Mouse (Mus musculus) kidney, adult 2 months (tissue): ENCODE results near the gene Mmaa. TPM values are rescaled to one million over a fixed set of nuclear protein-coding genes. Genes with fewer than 3 reads are reported as not detected.
A peak's percentile ranks its signal among the peaks of the same experiment; 100 is the strongest.

ENCODE experiments used
- DNase-seq: peaks from one replicate; pipeline ENCODE4 v3.0.0; 2021
- H3K27ac ChIP-seq: fragments of 200-500 bp; 2 replicates; pipeline ENCODE4 v1.5.1; 2012; ENCODE audit warnings: low read depth, low read length, control low read depth, inconsistent platforms; ENCODE audit not compliant: insufficient read depth
- H3K27me3 ChIP-seq: fragments of 200-500 bp; replicated peaks from 2 replicates; pipeline ENCODE4 v1.6.1; 2012; ENCODE audit warnings: mild to moderate bottlenecking, moderate library complexity, low read length, inconsistent platforms; ENCODE audit not compliant: control insufficient read depth, insufficient read depth
- H3K36me3 ChIP-seq: fragments of 200-500 bp; 2 replicates; pipeline ENCODE4 v1.6.1; 2012; ENCODE audit warnings: mild to moderate bottlenecking, moderate library complexity, low read length, inconsistent platforms; ENCODE audit not compliant: control insufficient read depth, insufficient read depth
- H3K4me1 ChIP-seq: fragments of 200-500 bp; 2 replicates; pipeline ENCODE4 v1.6.1; 2011; ENCODE audit warnings: low read length; ENCODE audit not compliant: control insufficient read depth, insufficient read depth
- H3K4me3 ChIP-seq: fragments of 200-500 bp; 2 replicates; pipeline ENCODE4 v1.5.1; 2011; ENCODE audit warnings: mild to moderate bottlenecking, low read depth, low read length, control low read depth; ENCODE audit not compliant: insufficient read depth
- CTCF ChIP-seq: fragments of 200-500 bp; conservative IDR thresholded peaks from 2 replicates; pipeline ENCODE4 v1.5.1; 2011; ENCODE audit warnings: low read depth, mild to moderate bottlenecking, control low read depth, low read length, moderate library complexity, mixed read lengths; ENCODE audit not compliant: insufficient read depth, insufficient read length
- POLR2A ChIP-seq: fragments of 200-500 bp; IDR thresholded peaks from one replicate; pipeline ENCODE4 v1.6.1; 2011; ENCODE audit warnings: low read depth, low read length, control low read depth
- WGBS: fragments of 180-500 bp; shearing (Covaris S2); methylation state at CpG from one replicate; pipeline ENCODE4 v1.1.7; 2018; 5-methylcytosine and 5-hydroxymethylcytosine counted together
- polyA plus RNA-seq: library from polyadenylated mRNA; depleted of rRNA; stranded (reverse); fragments of >200 nt; gene quantifications from 2 replicates; pipeline ENCODE4 v1.2.3, GENCODE M21; 2012; rRNA removed

Gene Mmaa
- polyA plus RNA-seq, 1 experiment = 16.8 TPM

- peaks cover 3% of the 10 kb centered on the region; the same call in 1 of the 2 replicates for H3K4me1 ChIP-seq
- no peak for TF ChIP-seq POLR2A
- TF ChIP-seq CTCF = no peak
- no peaks in the 10 kb centered on the region for H3K27me3 ChIP-seq
- 83% methylated on average over 7 of the region's 7 CpGs for WGBS
- no peak overlapping the region for H3K27ac ChIP-seq
- no peaks in the 10 kb centered on the region for H3K36me3 ChIP-seq
- peak; percentile 9 for DNase-seq
- no peak overlapping the region for H3K4me3 ChIP-seq
Measured at GRCm38 (mm10) chr8:79225586-79225985, 69.2 kb downstream of the Mmaa start.

DNA sequence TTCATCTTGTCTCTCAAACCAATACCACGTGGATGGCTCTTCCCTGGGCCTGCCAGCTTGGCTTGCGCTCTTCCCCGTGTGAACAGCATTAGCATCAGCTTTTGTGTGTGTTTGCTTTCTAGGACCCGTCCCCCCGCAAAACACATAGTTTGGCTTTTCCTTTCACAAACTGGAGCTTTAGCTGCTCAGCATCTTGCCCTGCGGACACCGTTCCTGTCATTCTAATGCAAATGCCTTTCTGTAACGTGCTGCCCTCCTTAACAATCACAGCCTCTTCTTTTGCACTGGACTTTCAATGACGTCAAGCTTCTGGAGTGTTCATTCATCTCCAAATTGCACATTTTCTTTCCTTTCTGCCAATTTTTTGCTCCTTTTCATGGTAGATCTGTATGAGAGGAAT, 70.4 kb downstream of the Mmaa start:
- no peak overlapping the region for H3K4me3 ChIP-seq
- no peak for DNase-seq
- no peaks in the 10 kb centered on the region for H3K27me3 ChIP-seq
- no peak overlapping the region for H3K27ac ChIP-seq
- TF ChIP-seq POLR2A (no peak), CTCF (no peak)
- no peaks in the 10 kb centered on the region for H3K36me3 ChIP-seq
- H3K4me1 ChIP-seq = peaks cover 3% of the 10 kb centered on the region; the same call in 1 of the 2 replicates
- 97% methylated on average over 9 of the region's 9 CpGs for WGBS

DNA sequence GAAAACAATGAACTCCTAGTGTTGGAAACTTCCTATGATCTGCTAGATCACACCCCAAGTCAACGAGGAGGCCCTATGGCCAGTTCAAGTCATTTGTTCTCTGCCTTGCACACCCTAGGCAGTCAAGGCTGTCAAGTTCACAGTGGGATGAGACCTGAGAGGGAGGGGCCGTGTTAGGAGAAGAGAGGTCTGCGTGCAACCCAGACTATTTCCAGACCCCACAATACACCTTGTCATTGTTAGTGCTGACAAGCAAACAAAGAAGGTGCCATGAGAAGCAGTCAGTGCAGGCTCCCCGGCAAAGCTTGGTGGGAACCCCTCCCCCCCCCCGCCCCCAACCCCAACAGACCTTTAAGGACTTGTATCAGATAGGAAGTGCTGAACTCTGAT, 72.0 kb downstream of the Mmaa start:
- 82% methylated on average over 5 of the region's 5 CpGs for WGBS
- no peak for DNase-seq
- TF ChIP-seq CTCF (no peak), POLR2A (no peak)

DNA sequence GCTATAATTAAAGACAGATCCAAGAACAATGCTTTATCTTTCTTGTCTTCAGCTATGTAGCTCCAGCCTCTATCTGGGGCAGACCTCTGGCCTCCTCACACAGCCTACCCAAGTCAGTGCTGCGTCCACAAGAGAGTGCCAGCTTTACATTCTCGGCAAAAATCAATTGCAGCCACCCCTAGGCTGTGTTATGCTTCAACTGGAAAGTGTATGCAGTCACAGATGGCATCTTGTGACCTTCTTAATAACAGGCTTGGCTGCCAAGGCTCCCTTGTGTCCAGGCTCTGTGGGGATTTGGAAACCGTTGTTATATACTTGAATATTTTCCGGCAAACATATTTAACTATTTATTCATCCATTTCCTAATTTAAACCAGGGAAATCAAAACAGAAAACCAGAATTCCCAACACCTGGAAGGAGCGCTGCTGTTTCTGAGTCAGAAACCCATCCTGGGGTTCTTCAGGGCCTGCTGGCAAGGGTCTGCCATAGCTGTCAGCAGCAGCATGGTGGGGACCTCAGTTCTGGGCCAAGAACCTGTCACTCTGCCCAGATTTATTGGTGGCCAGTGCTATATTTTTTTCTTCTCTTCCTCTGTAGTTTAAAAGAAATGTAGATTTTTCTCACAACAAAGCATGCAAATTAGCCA, 72.5 kb downstream of the Mmaa start:
- Histone ChIP-seq H3K4me1 (peaks cover 3% of the 10 kb centered on the region; the same call in 1 of the 2 replicates), H3K4me3 (no peak overlapping the region), H3K36me3 (no peaks in the 10 kb centered on the region), H3K27ac (no peak overlapping the region), H3K27me3 (no peaks in the 10 kb centered on the region)
- WGBS = 45% methylated on average over 5 of the region's 5 CpGs
- no peak for DNase-seq
- TF ChIP-seq POLR2A (no peak), CTCF (no peak)

More for the DNA sequence above, 72.0 kb downstream of the Mmaa start:
- Histone ChIP-seq H3K27me3 (no peaks in the 10 kb centered on the region), H3K4me3 (no peak overlapping the region), H3K27ac (no peak overlapping the region), H3K36me3 (no peaks in the 10 kb centered on the region), H3K4me1 (peaks cover 3% of the 10 kb centered on the region; the same call in 1 of the 2 replicates)

Other genes starting within 250 kb of the Mmaa start
- 0.18 TPM in 1 of 2 replicates, not detected in the other for gene 1700011L22Rik, start 46.4 kb downstream of the Mmaa start, polyA plus RNA-seq
- gene Smad1, start 104.6 kb upstream of the Mmaa start, polyA plus RNA-seq = 20.8 and 21.7 TPM in 2 replicates